Mouse (Mus musculus): ENCODE measurements around the gene Col15a1. TPM values are rescaled to one million over a fixed set of nuclear protein-coding genes. Genes with fewer than 3 reads are reported as not detected.

Col15a1 gene
- total RNA-seq, 2 experiments from 2014 or later, result 27.5 to 80.0 TPM

- DNase-seq, result no peak
Measured at GRCm38 (mm10) chr4:47230498-47230897, 22.5 kb downstream of the Col15a1 start.

GRCm38 (mm10) chr4:47231322-47231721, 23.4 kb downstream of the Col15a1 start:
- DNase-seq, result peak in 1 of 2 experiments; percentile 60

GRCm38 (mm10) chr4:47233192-47233835, 25.4 kb downstream of the Col15a1 start:
- DNase-seq, result no peak

- DNase-seq, result peak; percentile 93
Measured at GRCm38 (mm10) chr4:47234667-47235267, 26.8 kb downstream of the Col15a1 start.

GRCm38 (mm10) chr4:47235312-47235711, 27.4 kb downstream of the Col15a1 start:
- no peak for DNase-seq

GRCm38 (mm10) chr4:47236104-47236503, 28.1 kb downstream of the Col15a1 start:
- no peak for DNase-seq

- peak in 1 of 2 experiments; percentile 43 for DNase-seq
Measured at GRCm38 (mm10) chr4:47237220-47237619, 29.3 kb downstream of the Col15a1 start.

GRCm38 (mm10) chr4:47239114-47239513, 31.2 kb downstream of the Col15a1 start:
- peak; percentile 37 to 58 for DNase-seq

- no peak for DNase-seq
Measured at GRCm38 (mm10) chr4:47240901-47241300, 32.9 kb downstream of the Col15a1 start.

- DNase-seq, result peak in 1 of 2 experiments; percentile 29
Measured at GRCm38 (mm10) chr4:47242127-47242526, 34.2 kb downstream of the Col15a1 start.

GRCm38 (mm10) chr4:47244651-47245050, 36.7 kb downstream of the Col15a1 start:
- no peak for DNase-seq

GRCm38 (mm10) chr4:47245621-47246020, 37.7 kb downstream of the Col15a1 start:
- peak in 1 of 2 experiments; percentile 29 for DNase-seq

- peak in 1 of 2 experiments; percentile 30 for DNase-seq
Measured at GRCm38 (mm10) chr4:47246811-47247210, 38.9 kb downstream of the Col15a1 start.

- no peak for DNase-seq
Measured at GRCm38 (mm10) chr4:47247574-47247973, 39.6 kb downstream of the Col15a1 start.

GRCm38 (mm10) chr4:47249193-47249592, 41.2 kb downstream of the Col15a1 start:
- no peak for DNase-seq

- DNase-seq, result peak; percentile 83 to 90
Measured at GRCm38 (mm10) chr4:47251069-47251468, 43.1 kb downstream of the Col15a1 start.

- peak; percentile 40 to 61 for DNase-seq
Measured at GRCm38 (mm10) chr4:47251693-47252435, 43.9 kb downstream of the Col15a1 start.

- no peak for DNase-seq
Measured at GRCm38 (mm10) chr4:47252627-47253026, 44.7 kb downstream of the Col15a1 start.

- peak; percentile 87 to 90 for DNase-seq
Measured at GRCm38 (mm10) chr4:47255641-47256040, 47.7 kb downstream of the Col15a1 start.

- DNase-seq, result no peak
Measured at GRCm38 (mm10) chr4:47258201-47258600, 50.2 kb downstream of the Col15a1 start.

- peak in 1 of 2 experiments; percentile 23 for DNase-seq
Measured at GRCm38 (mm10) chr4:47261049-47261448, 53.1 kb downstream of the Col15a1 start.

GRCm38 (mm10) chr4:47261919-47262318, 54.0 kb downstream of the Col15a1 start:
- DNase-seq, result no peak

- DNase-seq, result no peak
Measured at GRCm38 (mm10) chr4:47265555-47265954, 57.6 kb downstream of the Col15a1 start.

Measured in adrenal gland, postnatal 36 days (tissue).